Mouse (Mus musculus): ENCODE results near the gene Tas2r123. TPM values are rescaled to one million over a fixed set of nuclear protein-coding genes. Genes with fewer than 3 reads are reported as not detected.

The Tas2r123 gene
- polyA plus RNA-seq (2016; fragmentation: Nextera tagmentation; extraction: Ambion mirVana): not detected in 2 replicates

DNA sequence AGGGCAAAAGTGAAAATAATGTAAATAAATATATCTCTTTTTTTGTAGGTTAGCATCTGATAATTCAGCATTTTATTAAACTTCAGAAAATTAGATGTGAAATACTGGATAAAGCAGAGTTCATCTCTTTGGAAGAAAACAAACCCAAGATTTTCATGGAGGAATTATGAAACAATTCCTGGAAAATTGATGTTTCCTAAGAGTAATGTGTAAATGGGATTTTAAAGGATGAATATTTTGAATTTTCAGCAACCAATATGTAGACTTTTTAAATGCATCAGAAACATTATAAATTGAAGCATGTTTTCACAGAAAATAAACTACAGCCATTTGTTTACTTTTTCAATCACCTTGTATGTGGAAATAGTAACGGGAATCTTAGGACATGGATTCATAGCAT lies at the start of gene Tas2r123:
Tas2r123 (plus strand) TSS at position 301 of the 400 bp plus-strand sequence.
- H3K27me3 ChIP-seq (replicated peaks): no peaks in the 10 kb centered on the region
- ATAC-seq (ENCODE audit: low FRiP score, low read depth): no peak
- H3K4me2 ChIP-seq (replicated peaks): no peak within 1 kb of the TSS
- no peaks in the 10 kb centered on the region for H3K36me3 ChIP-seq
- no peak within 1 kb of the TSS for H3K4me3 ChIP-seq
- WGBS: 86% methylated on average over 1 of the region's 1 CpGs
- no peaks in the 10 kb centered on the region for H3K4me1 ChIP-seq
- no peak within 1 kb of the TSS for H3K9ac ChIP-seq
- no peak within 1 kb of the TSS for H3K27ac ChIP-seq
- H3K9me3 ChIP-seq: no peaks in the 10 kb centered on the region

DNA sequence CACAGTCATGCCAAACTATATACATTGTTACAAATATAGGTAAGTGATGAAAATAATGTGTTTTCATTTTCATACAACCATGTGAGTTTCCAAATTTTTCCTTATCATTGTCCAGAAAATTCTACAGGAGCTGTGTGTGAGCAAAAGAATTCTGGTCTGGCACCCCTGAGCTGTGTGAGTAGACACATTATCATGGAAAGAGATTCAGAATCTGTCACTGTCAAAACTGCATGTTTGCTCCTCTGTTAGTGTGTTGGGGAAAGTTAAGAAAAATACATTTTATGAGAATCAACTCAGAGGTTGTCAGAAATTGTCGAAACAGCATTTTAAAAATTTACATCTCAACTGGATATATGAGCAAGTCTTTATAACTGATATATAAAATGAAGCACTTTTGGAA lies 44.4 kb upstream of the Tas2r123 start, which contains the start of gene Tas2r117:
Tas2r117 (plus strand) TSS at position 301 of the 400 bp plus-strand sequence.
- no peak within 1 kb of the TSS for H3K9ac ChIP-seq
- H3K4me2 ChIP-seq (replicated peaks): no peak within 1 kb of the TSS
- H3K27me3 ChIP-seq (replicated peaks): no peaks in the 10 kb centered on the region
- no peaks in the 10 kb centered on the region for H3K4me1 ChIP-seq
- no peaks in the 10 kb centered on the region for H3K9me3 ChIP-seq
- ATAC-seq (ENCODE audit: low FRiP score, low read depth): no peak
- H3K27ac ChIP-seq: no peak within 1 kb of the TSS
- no peak within 1 kb of the TSS for H3K4me3 ChIP-seq
- no peaks in the 10 kb centered on the region for H3K36me3 ChIP-seq
- 83% methylated on average over 1 of the region's 1 CpGs for WGBS

DNA sequence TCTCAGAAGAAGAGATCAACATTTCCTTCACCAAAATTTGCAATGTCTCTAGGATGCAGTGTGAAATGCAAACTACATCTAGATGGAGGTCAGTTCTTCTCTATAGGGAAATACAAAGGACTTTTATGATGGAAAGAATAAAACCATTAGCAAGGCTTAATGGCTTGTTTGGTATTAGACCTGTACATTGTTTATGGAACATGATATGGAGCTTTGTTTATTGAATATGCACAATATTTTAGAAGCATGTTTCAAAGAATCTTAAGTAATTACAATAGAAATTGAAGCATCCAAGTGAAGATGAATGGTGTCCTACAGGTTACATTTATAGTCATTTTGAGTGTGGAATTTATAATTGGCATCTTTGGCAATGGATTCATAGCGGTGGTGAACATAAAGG lies 8.2 kb downstream of the Tas2r123 start, which contains the start of gene Tas2r116:
Tas2r116 (plus strand) TSS at position 301 of the 400 bp plus-strand sequence.
- 79% methylated on average over 1 of the region's 1 CpGs for WGBS
- no peaks in the 10 kb centered on the region for H3K27me3 ChIP-seq (replicated peaks)
- H3K4me3 ChIP-seq: no peak within 1 kb of the TSS
- ATAC-seq (ENCODE audit: low FRiP score, low read depth): no peak
- H3K4me1 ChIP-seq: no peaks in the 10 kb centered on the region
- no peaks in the 10 kb centered on the region for H3K36me3 ChIP-seq
- H3K9ac ChIP-seq: no peak within 1 kb of the TSS
- H3K27ac ChIP-seq: no peak within 1 kb of the TSS
- no peak within 1 kb of the TSS for H3K4me2 ChIP-seq (replicated peaks)
- no peaks in the 10 kb centered on the region for H3K9me3 ChIP-seq

DNA sequence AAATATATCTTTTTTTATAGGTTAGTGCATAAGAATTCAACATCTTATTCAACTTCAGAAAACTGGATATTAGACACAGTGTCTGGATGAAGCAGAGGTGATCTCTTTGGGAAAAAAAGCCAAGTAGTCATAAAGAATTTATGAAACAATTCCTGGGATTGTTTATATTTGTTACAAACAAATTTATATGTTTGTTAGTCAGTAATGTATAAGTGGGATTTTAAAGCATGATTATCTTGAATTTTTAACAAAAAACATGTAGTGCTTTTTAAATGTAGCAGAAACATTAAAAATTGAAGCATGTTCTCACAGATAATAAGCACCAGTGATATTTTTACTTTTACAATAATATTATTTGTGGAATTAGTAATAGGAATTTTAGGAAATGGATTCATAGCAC lies 20.8 kb downstream of the Tas2r123 start, which contains the start of gene Tas2r110:
Tas2r110 (plus strand) TSS at position 301 of the 400 bp plus-strand sequence.
- Histone ChIP-seq H3K9ac (no peak within 1 kb of the TSS), H3K4me2 (replicated peaks) (no peak within 1 kb of the TSS), H3K27ac (no peak within 1 kb of the TSS), H3K9me3 (no peaks in the 10 kb centered on the region), H3K4me1 (no peaks in the 10 kb centered on the region), H3K36me3 (no peaks in the 10 kb centered on the region), H3K4me3 (no peak within 1 kb of the TSS), H3K27me3 (replicated peaks) (no peaks in the 10 kb centered on the region)
- no peak for ATAC-seq (ENCODE audit: low FRiP score, low read depth)

DNA sequence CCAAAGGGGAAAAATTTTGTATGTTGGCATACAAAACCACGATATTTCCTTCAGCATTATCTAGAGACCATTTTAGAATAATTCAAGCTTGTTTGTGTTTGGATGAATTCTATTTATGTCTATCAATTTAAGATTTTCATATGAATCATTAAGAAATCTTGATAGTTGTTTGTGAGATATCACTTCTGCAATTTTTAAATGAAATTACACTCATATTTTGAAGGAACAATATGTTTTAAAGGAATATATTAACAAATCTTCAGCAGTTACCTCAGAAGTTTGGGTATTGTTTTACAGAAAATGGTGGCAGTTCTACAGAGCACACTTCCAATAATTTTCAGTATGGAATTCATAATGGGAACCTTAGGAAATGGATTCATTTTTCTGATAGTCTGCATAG lies 45.8 kb downstream of the Tas2r123 start, which contains the start of gene Tas2r113:
Tas2r113 (plus strand) TSS at position 301 of the 400 bp plus-strand sequence.
- Histone ChIP-seq H3K9me3 (no peaks in the 10 kb centered on the region), H3K27me3 (replicated peaks) (no peaks in the 10 kb centered on the region), H3K4me1 (no peaks in the 10 kb centered on the region), H3K9ac (no peak within 1 kb of the TSS), H3K4me2 (replicated peaks) (no peak within 1 kb of the TSS), H3K27ac (no peak within 1 kb of the TSS), H3K4me3 (no peak within 1 kb of the TSS), H3K36me3 (no peaks in the 10 kb centered on the region)
- no peak for ATAC-seq (ENCODE audit: low FRiP score, low read depth)
- WGBS: 68% methylated on average over 1 of the region's 1 CpGs

Other genes with a start within 250 kb of the Tas2r123 start
- not detected in 2 replicates for gene A630073D07Rik, start 195.6 kb upstream of the Tas2r123 start, polyA plus RNA-seq (2016; fragmentation: Nextera tagmentation; extraction: Ambion mirVana)
- gene Tas2r120, start 190.2 kb upstream of the Tas2r123 start, polyA plus RNA-seq (2016; fragmentation: Nextera tagmentation; extraction: Ambion mirVana): not detected in 2 replicates
- gene Tas2r121, start 146.1 kb upstream of the Tas2r123 start, polyA plus RNA-seq (2016; fragmentation: Nextera tagmentation; extraction: Ambion mirVana): not detected in 2 replicates
- gene Tas2r122, start 135.2 kb upstream of the Tas2r123 start, polyA plus RNA-seq (2016; fragmentation: Nextera tagmentation; extraction: Ambion mirVana): not detected in 2 replicates
- gene Tas2r115, start 109.1 kb upstream of the Tas2r123 start, polyA plus RNA-seq (2016; fragmentation: Nextera tagmentation; extraction: Ambion mirVana): not detected in 2 replicates
- not detected in 2 replicates for gene Tas2r124, start 92.4 kb upstream of the Tas2r123 start, polyA plus RNA-seq (2016; fragmentation: Nextera tagmentation; extraction: Ambion mirVana)
- not detected in 2 replicates for gene Tas2r102, start 85.0 kb upstream of the Tas2r123 start, polyA plus RNA-seq (2016; fragmentation: Nextera tagmentation; extraction: Ambion mirVana)
- gene Tas2r136, start 69.0 kb upstream of the Tas2r123 start, polyA plus RNA-seq (2016; fragmentation: Nextera tagmentation; extraction: Ambion mirVana): not detected in 2 replicates
- gene Tas2r117, start 44.3 kb upstream of the Tas2r123 start, polyA plus RNA-seq (2016; fragmentation: Nextera tagmentation; extraction: Ambion mirVana): not detected in 2 replicates
- gene Tas2r116, start 8.3 kb downstream of the Tas2r123 start, polyA plus RNA-seq (2016; fragmentation: Nextera tagmentation; extraction: Ambion mirVana): not detected in 2 replicates
- not detected in 2 replicates for gene Tas2r110, start 20.9 kb downstream of the Tas2r123 start, polyA plus RNA-seq (2016; fragmentation: Nextera tagmentation; extraction: Ambion mirVana)
- gene Tas2r113, start 45.9 kb downstream of the Tas2r123 start, polyA plus RNA-seq (2016; fragmentation: Nextera tagmentation; extraction: Ambion mirVana): not detected in 2 replicates
- gene Tas2r125, start 62.5 kb downstream of the Tas2r123 start, polyA plus RNA-seq (2016; fragmentation: Nextera tagmentation; extraction: Ambion mirVana): 0.22 and 0.43 TPM in 2 replicates
- not detected in 2 replicates for gene Tas2r129, start 104.0 kb downstream of the Tas2r123 start, polyA plus RNA-seq (2016; fragmentation: Nextera tagmentation; extraction: Ambion mirVana)
- gene Tas2r131, start 110.8 kb downstream of the Tas2r123 start, polyA plus RNA-seq (2016; fragmentation: Nextera tagmentation; extraction: Ambion mirVana): not detected in 2 replicates
- not detected in 2 replicates for gene Tas2r109, start 133.8 kb downstream of the Tas2r123 start, polyA plus RNA-seq (2016; fragmentation: Nextera tagmentation; extraction: Ambion mirVana)
- not detected in 2 replicates for gene Tas2r103, start 190.0 kb downstream of the Tas2r123 start, polyA plus RNA-seq (2016; fragmentation: Nextera tagmentation; extraction: Ambion mirVana)
- gene Tas2r140, start 208.7 kb downstream of the Tas2r123 start, polyA plus RNA-seq (2016; fragmentation: Nextera tagmentation; extraction: Ambion mirVana): not detected in 2 replicates